Mouse (Mus musculus): ENCODE measurements at regions not wholly inside any gene's neighbourhood (a gene's known extent, or its start where the extent isn't known, plus 50 kb on each side); places are given as distances from the start of the nearest gene placed in this dataset.

DNA sequence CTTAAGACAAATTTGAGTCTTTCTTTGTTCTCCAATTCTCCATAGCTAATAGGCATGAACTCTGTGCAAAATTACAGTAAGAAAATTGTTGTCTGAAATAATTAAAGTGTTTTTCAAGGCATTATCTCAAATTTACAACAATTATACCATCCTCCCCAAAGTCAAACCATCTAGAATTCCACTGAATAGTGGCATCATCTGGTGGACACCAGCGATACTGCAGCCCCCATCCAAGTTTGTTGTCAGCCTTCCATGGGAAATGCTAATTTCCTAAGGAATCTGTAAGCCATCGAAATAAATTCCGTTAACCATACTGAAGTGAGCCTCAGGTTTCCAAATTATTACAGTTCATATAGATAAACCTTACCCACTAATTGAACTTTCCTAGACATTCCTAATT is 110.7 kb upstream of the Nebl start:
- TF ChIP-seq EP300 (IDR thresholded peaks at IDR 0.05; ENCODE audit: insufficient read depth, low read depth, low read length) (no peak), CTCF (IDR thresholded peaks at IDR 0.05; ENCODE audit: low read depth, low read length) (peak; percentile 1), POLR2A (IDR thresholded peaks at IDR 0.05; ENCODE audit: insufficient read depth, low read length) (no peak)

All from ES-Bruce4 (cell line).